Comparison of ENCODE assay signal across 18 mouse cellular contexts in genomic region chr7:72627369-72627768, GRCm38 (mm10).
DNase-seq lines count a peak whose midpoint lies in the region; ATAC-seq and TF ChIP-seq lines count a peak whose summit lies in the region.
"Had no signal": no experiment of that assay in that cellular context is flagged by ENCODE, and none has a peak within 500 bp of the region (broad histone marks: within the 10 kb centered on the region; RNA-seq: fewer than 3 reads in every experiment).

No protein-coding gene starts in this region.

- POLR2A ChIA-PET in Patski (lab: Charles Lee): no interaction called here

- H3K36me3 ChIP-seq in forebrain, postnatal 0 days (ENCODE audit: insufficient read depth): no peaks in the 10 kb centered on the region
- H3K36me3 ChIP-seq: G1E; heart, embryonic 15.5 days; liver, embryonic 12.5 days had no signal

- in situ Hi-C loops in Patski (cut with MboI; ENCODE audit: low pct_unique_long_range_greater_than_20kb): no loop called here

- peak; percentile 35 for ATAC-seq in Patski
- ATAC-seq in forebrain, postnatal 0 days: peak; percentile 34; the same call in 1 of the 2 replicates
- ATAC-seq: liver, embryonic 12.5 days had no signal

- intact Hi-C loops in left cerebral cortex, postnatal 4 days (cut with DNase I): no loop called here
- intact Hi-C loops in left cerebral cortex, adult 2 months (cut with DNase I): no loop called here
- intact Hi-C loops in gastrocnemius, postnatal 36 days (cut with DNase I): no loop called here

- CTCF ChIA-PET in Patski (lab: Charles Lee): no interaction called here

- no peak for TF ChIP-seq CTCF in left cerebral cortex, adult 2 months (IDR thresholded peaks at IDR 0.05)
- no peak for TF ChIP-seq CTCF in Patski (IDR thresholded peaks at IDR 0.05)
- TF ChIP-seq CTCF in forebrain, postnatal 0 days (IDR thresholded peaks at IDR 0.05; ENCODE audit: low read depth): no peak

- no peaks in the 10 kb centered on the region for H3K4me1 ChIP-seq in forebrain, postnatal 0 days (ENCODE audit: insufficient read depth)
- H3K4me1 ChIP-seq: heart, embryonic 15.5 days; liver, embryonic 12.5 days had no signal

- H3K4me2 ChIP-seq in forebrain, postnatal 0 days (ENCODE audit: low read depth): no peak overlapping the region
- H3K4me2 ChIP-seq: heart, embryonic 15.5 days; liver, embryonic 12.5 days had no signal

- no peak overlapping the region for H3K27ac ChIP-seq in left cerebral cortex, adult 2 months
- H3K27ac ChIP-seq in forebrain, postnatal 0 days (ENCODE audit: low read depth, low read length): no peak overlapping the region
- H3K27ac ChIP-seq: heart, embryonic 15.5 days; layer of hippocampus, adult 2 months; liver, embryonic 12.5 days had no signal

- peak; percentile 2 for DNase-seq in embryo, embryonic 11 days
- no peak for DNase-seq in embryo, embryonic 9.5 days (ENCODE audit: extremely low spot score)
- DNase-seq in left cerebral cortex, postnatal 4 days: peak; percentile 22
- no peak for DNase-seq in left cerebral cortex, adult 2 months (ENCODE audit: extremely low spot score in 1 of 2, low spot score in 2 of 2)
- DNase-seq in Patski (ENCODE audit: low read depth, low spot score): peak; percentile 60
- DNase-seq in forebrain, postnatal 0 days: no peak
- no peak for DNase-seq in frontal cortex, postnatal 14 days (ENCODE audit: low spot score in 2 of 2)
- DNase-seq in gastrocnemius, postnatal 36 days: no peak
- DNase-seq: cerebellum, adult 9-11 months; gastrocnemius, postnatal 14 days; heart, postnatal 4 days; kidney, adult 8-10 months; kidney, postnatal 14 days; lung, adult 2 months had no signal

- H3K9me3 ChIP-seq in forebrain, postnatal 0 days (ENCODE audit: low read length): no peaks in the 10 kb centered on the region
- H3K9me3 ChIP-seq: liver, embryonic 12.5 days had no signal

- 18% methylated on average over 4 of the region's 4 CpGs for WGBS in forebrain, postnatal 0 days

- no peaks in the 10 kb centered on the region for H3K27me3 ChIP-seq in Patski
- no peaks in the 10 kb centered on the region for H3K27me3 ChIP-seq in forebrain, postnatal 0 days (ENCODE audit: insufficient read depth, low read length)
- H3K27me3 ChIP-seq: heart, embryonic 15.5 days; liver, embryonic 12.5 days had no signal

- no peak overlapping the region for H3K4me3 ChIP-seq in left cerebral cortex, adult 2 months
- H3K4me3 ChIP-seq in forebrain, postnatal 0 days (ENCODE audit: low read depth, low read length): no peak overlapping the region
- H3K4me3 ChIP-seq: heart, embryonic 15.5 days; layer of hippocampus, adult 2 months; liver, embryonic 12.5 days had no signal

- H3K9ac ChIP-seq in forebrain, postnatal 0 days: no peak overlapping the region
- H3K9ac ChIP-seq: heart, embryonic 15.5 days; liver, embryonic 12.5 days had no signal

Comparison
In these comparisons a context has a peak if more than half of its experiments do, and no peak if none do; other contexts are left out.
1. DNase-seq: peak in embryo, embryonic 11 days (single experiment), left cerebral cortex, postnatal 4 days (single experiment) and Patski (single experiment); none in embryo, embryonic 9.5 days (single experiment), left cerebral cortex, adult 2 months (0 of 2), forebrain, postnatal 0 days (single experiment), frontal cortex, postnatal 14 days (0 of 2) and gastrocnemius, postnatal 36 days (0 of 2).